Mouse (Mus musculus): ENCODE data around the gene Prpf40a. TPM values are rescaled to one million over a fixed set of nuclear protein-coding genes. Genes with fewer than 3 reads are reported as not detected.

The Prpf40a gene
- polyA plus RNA-seq (2014; fragmentation: Illumina TruSeq; extraction: RNeasy Lipid Tissue Mini Kit (QIAGEN cat#74804)), result 418 TPM

DNA sequence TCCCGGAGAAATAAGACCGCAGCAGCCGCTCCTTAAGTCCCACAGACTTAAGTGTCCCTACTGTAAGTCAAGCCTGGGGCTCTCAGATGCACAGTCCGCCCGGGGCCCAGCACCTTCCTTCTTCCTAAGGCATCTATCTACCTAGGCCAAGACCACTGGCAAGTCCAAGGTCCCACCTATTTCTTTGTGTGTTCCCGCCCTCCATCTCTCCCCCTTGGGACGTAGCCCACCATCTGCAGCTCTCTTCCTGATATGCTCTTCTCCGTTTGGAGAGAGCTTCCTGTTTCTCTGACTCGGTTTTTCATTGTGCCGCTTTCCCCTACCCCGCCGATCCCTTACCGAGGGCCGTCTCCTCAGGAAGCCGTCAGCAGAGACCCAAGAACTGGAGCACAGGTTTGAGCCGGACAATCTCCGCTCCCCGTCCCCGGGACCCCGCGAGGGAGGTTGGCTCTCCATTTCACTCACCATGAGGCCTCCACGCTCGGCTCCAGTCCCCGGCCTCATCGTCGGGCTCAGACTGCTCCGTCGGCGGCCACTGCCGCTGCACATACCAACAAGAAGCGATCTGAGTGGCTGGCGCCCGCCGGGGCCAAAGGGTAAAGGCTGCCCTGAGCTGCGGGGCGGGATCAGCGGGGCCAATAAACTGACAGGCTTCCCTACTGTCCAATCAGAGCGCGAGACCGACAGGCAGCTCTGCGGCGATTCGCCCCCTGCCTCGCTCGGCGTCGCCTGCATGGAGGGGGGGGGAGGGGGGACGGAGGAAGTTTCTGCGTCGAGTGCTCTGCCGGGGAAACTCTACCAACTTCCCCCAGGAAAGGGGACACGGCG lies at the start of gene Prpf40a:
Gene Prpf40a (minus strand): TSS at position 601 of the 828 bp plus-strand sequence.

GRCm38 (mm10) chr2:53191523-53192220 lies 588 bp upstream of the Prpf40a start, which contains the start of gene Arl6ip6:
TSS of gene Arl6ip6 (plus strand) at chr2:53191726.

Other genes with a start within 250 kb of the Prpf40a start
- gene Arl6ip6, start 442 bp upstream of the Prpf40a start, polyA plus RNA-seq (2014; fragmentation: Illumina TruSeq; extraction: RNeasy Lipid Tissue Mini Kit (QIAGEN cat#74804)), result 96.3 TPM